ENCODE assay signal across 7 mouse cellular contexts in genomic region chr7:17024141-17024540, GRCm38 (mm10). TPM values are rescaled to one million over a fixed set of nuclear protein-coding genes. Genes with fewer than 3 reads are reported as not detected.
DNase-seq lines count a peak whose midpoint lies in the region; ATAC-seq and TF ChIP-seq lines count a peak whose summit lies in the region.

No protein-coding gene starts in this region.

- no peak for TF ChIP-seq CTCF in thymus, adult 2 months (IDR thresholded peaks at IDR 0.05; ENCODE audit: borderline replicate concordance, control insufficient read depth, extremely low read depth, insufficient read depth, low read length, poor library complexity)

- WGBS in thymus, adult 2 months = 37% methylated on average over 6 of the region's 6 CpGs
- 66% methylated on average over 6 of the region's 6 CpGs for WGBS in heart, embryonic 13.5 days
- whole genome bisulfite sequencing in limb, embryonic 14.5 days = 79% methylated on average over 6 of the region's 6 CpGs

- no peak for DNase-seq in thymus, adult 2 months
- no peak for DNase-seq in thymus, postnatal 10 days (ENCODE audit: low spot score in 2 of 2)
- DNase-seq in limb, embryonic 14.5 days (ENCODE audit: low spot score) = no peak
- no peak for DNase-seq in ovary, postnatal 14 days (ENCODE audit: low spot score)
- DNase-seq in left cerebral cortex, postnatal 4 days = no peak
- DNase-seq in MN1 (ENCODE audit: low spot score) = no peak

- H3K9me3 ChIP-seq in heart, embryonic 13.5 days = no peaks in the 10 kb centered on the region
- H3K9me3 ChIP-seq in limb, embryonic 14.5 days (ENCODE audit: control insufficient read depth, low read length) = no peaks in the 10 kb centered on the region

- peaks cover 40% of the 10 kb centered on the region for H3K4me1 ChIP-seq in thymus, adult 2 months (replicated peaks; ENCODE audit: control insufficient read depth, insufficient read depth, low read length)
- peaks cover 59% of the 10 kb centered on the region for H3K4me1 ChIP-seq in heart, embryonic 13.5 days
- H3K4me1 ChIP-seq in limb, embryonic 14.5 days (ENCODE audit: control insufficient read depth, insufficient read depth, low read length) = peaks cover 24% of the 10 kb centered on the region

- peaks cover 24% of the 10 kb centered on the region for H3K36me3 ChIP-seq in thymus, adult 2 months (ENCODE audit: control insufficient read depth, insufficient read depth, low read length)
- peaks cover 49% of the 10 kb centered on the region for H3K36me3 ChIP-seq in heart, embryonic 13.5 days
- peaks cover 52% of the 10 kb centered on the region for H3K36me3 ChIP-seq in limb, embryonic 14.5 days (ENCODE audit: control insufficient read depth, insufficient read depth, low read length)

- H3K27me3 ChIP-seq in thymus, adult 2 months (ENCODE audit: control insufficient read depth, insufficient read depth, low read length) = no peaks in the 10 kb centered on the region
- no peaks in the 10 kb centered on the region for H3K27me3 ChIP-seq in heart, embryonic 13.5 days (replicated peaks)
- H3K27me3 ChIP-seq in limb, embryonic 14.5 days (ENCODE audit: control insufficient read depth, insufficient read depth, low read length) = no peaks in the 10 kb centered on the region

- intact Hi-C loops in left cerebral cortex, postnatal 4 days (cut with DNase I) = no loop called here

- no peak overlapping the region for H3K4me3 ChIP-seq in thymus, adult 2 months (ENCODE audit: control insufficient read depth, insufficient read depth, low read length)
- peak overlapping the region; percentile 0; the same call in 1 of the 2 replicates for H3K4me3 ChIP-seq in heart, embryonic 13.5 days
- no peak overlapping the region for H3K4me3 ChIP-seq in limb, embryonic 14.5 days (replicated peaks; ENCODE audit: low read length)

- no peak for ATAC-seq in heart, embryonic 13.5 days (ENCODE audit: extremely low read depth, insufficient number of reproducible peaks, low FRiP score, low TSS enrichment)
- no peak for ATAC-seq in limb, embryonic 14.5 days (ENCODE audit: low FRiP score, low read depth)

- peak overlapping the region; percentile 89 for H3K4me2 ChIP-seq in heart, embryonic 13.5 days
- 0 out of 2 replicates have a peak overlapping the region, but pooled peaks have one; percentile 3 for H3K4me2 ChIP-seq in limb, embryonic 14.5 days (replicated peaks; ENCODE audit: low read depth, low read length, severe bottlenecking)

- no peak for TF ChIP-seq POLR2A in thymus, adult 2 months (IDR thresholded peaks at IDR 0.05; ENCODE audit: control insufficient read depth, extremely low read depth, insufficient read depth, low read length, poor library complexity)
- no peak for TF ChIP-seq POLR2A in limb, embryonic 14.5 days (IDR thresholded peaks at IDR 0.05; ENCODE audit: borderline replicate concordance, extremely low read depth, insufficient read depth, insufficient read length)

- H3K9ac ChIP-seq in heart, embryonic 13.5 days = peak overlapping the region; percentile 92
- no peak overlapping the region for H3K9ac ChIP-seq in limb, embryonic 14.5 days (ENCODE audit: low read depth, low read length, severe bottlenecking)

- H3K27ac ChIP-seq in thymus, adult 2 months (ENCODE audit: control insufficient read depth, insufficient read depth, low read length) = peak overlapping the region; percentile 25; the same call in 1 of the 2 replicates
- H3K27ac ChIP-seq in heart, embryonic 13.5 days (replicated peaks) = peak overlapping the region; percentile 83
- H3K27ac ChIP-seq in limb, embryonic 14.5 days (replicated peaks; ENCODE audit: low read depth, low read length) = no peak overlapping the region

RNA-seq across cellular contexts. Expression of gene Ppp5c, which starts 3.6 kb away (rescaled TPM):
- 359 and 363 TPM in 2 replicates for polyA plus RNA-seq in thymus, adult 2 months (2012; rRNA removed)
- 82.3 and 94.0 TPM in 2 replicates for polyA plus RNA-seq in heart, embryonic 13.5 days (2015; fragmentation: Nextera tagmentation; extraction: Ambion mirVana)
- 193 and 237 TPM in 2 replicates for polyA plus RNA-seq in limb, embryonic 14.5 days (2012; rRNA removed)
- polyA plus RNA-seq in limb, embryonic 14.5 days (2014; fragmentation: Nextera tagmentation; extraction: Ambion mirVana) = 100 and 105 TPM in 2 replicates
- total RNA-seq in left cerebral cortex, postnatal 4 days (2021) = 100 to 1,000 TPM; 110 to 120 TPM

RNA-seq across cellular contexts. Expression of gene Ccdc8, which starts 31.6 kb away (rescaled TPM):
- polyA plus RNA-seq in thymus, adult 2 months (2012; rRNA removed) = 1.5 and 2.0 TPM in 2 replicates
- polyA plus RNA-seq in heart, embryonic 13.5 days (2015; fragmentation: Nextera tagmentation; extraction: Ambion mirVana) = 25.5 and 25.8 TPM in 2 replicates
- polyA plus RNA-seq in limb, embryonic 14.5 days (2012; rRNA removed) = 39.7 and 40.7 TPM in 2 replicates
- polyA plus RNA-seq in limb, embryonic 14.5 days (2014; fragmentation: Nextera tagmentation; extraction: Ambion mirVana) = 25.5 and 27.2 TPM in 2 replicates
- total RNA-seq in left cerebral cortex, postnatal 4 days (2021) = 1 to 10 TPM; 3.3 to 4.3 TPM

RNA-seq across cellular contexts. Expression of gene Hif3a, which starts 38.1 kb away (rescaled TPM):
- polyA plus RNA-seq in thymus, adult 2 months (2012; rRNA removed) = 2.8 and 8.9 TPM in 2 replicates
- polyA plus RNA-seq in heart, embryonic 13.5 days (2015; fragmentation: Nextera tagmentation; extraction: Ambion mirVana) = 26.7 and 26.8 TPM in 2 replicates
- polyA plus RNA-seq in limb, embryonic 14.5 days (2012; rRNA removed) = 28.2 and 39.6 TPM in 2 replicates
- 23.7 and 26.6 TPM in 2 replicates for polyA plus RNA-seq in limb, embryonic 14.5 days (2014; fragmentation: Nextera tagmentation; extraction: Ambion mirVana)
- total RNA-seq in left cerebral cortex, postnatal 4 days (2021) = 1 to 10 TPM; 6.7 to 7.9 TPM

RNA-seq across cellular contexts. Expression of gene Gm42372, which starts 41.3 kb away (rescaled TPM):
- 2.3 TPM in 2 replicates for polyA plus RNA-seq in thymus, adult 2 months (2012; rRNA removed)
- 0.09 and 0.14 TPM in 2 replicates for polyA plus RNA-seq in heart, embryonic 13.5 days (2015; fragmentation: Nextera tagmentation; extraction: Ambion mirVana)
- 0.29 and 0.34 TPM in 2 replicates for polyA plus RNA-seq in limb, embryonic 14.5 days (2012; rRNA removed)
- polyA plus RNA-seq in limb, embryonic 14.5 days (2014; fragmentation: Nextera tagmentation; extraction: Ambion mirVana) = 0.17 and 0.23 TPM in 2 replicates
- 10 to 100 TPM; 38.0 to 41.8 TPM for total RNA-seq in left cerebral cortex, postnatal 4 days (2021)

RNA-seq across cellular contexts. Expression of gene Psg16, which starts 49.7 kb away (rescaled TPM):
- polyA plus RNA-seq in thymus, adult 2 months (2012; rRNA removed) = not detected in 2 replicates
- 0.10 TPM in 1 of 2 replicates, not detected in the other for polyA plus RNA-seq in heart, embryonic 13.5 days (2015; fragmentation: Nextera tagmentation; extraction: Ambion mirVana)
- 0.23 TPM in 2 replicates for polyA plus RNA-seq in limb, embryonic 14.5 days (2012; rRNA removed)
- 0.12 and 0.33 TPM in 2 replicates for polyA plus RNA-seq in limb, embryonic 14.5 days (2014; fragmentation: Nextera tagmentation; extraction: Ambion mirVana)
- total RNA-seq in left cerebral cortex, postnatal 4 days (2021) = 1 to 10 TPM; 5.2 to 6.8 TPM
